Mouse (Mus musculus): ENCODE data around the gene Ccdc189.

- TF ChIP-seq CTCF (IDR thresholded peaks at IDR 0.05; ENCODE audit: low read depth, low read length): no peak
- TF ChIP-seq EP300 (IDR thresholded peaks at IDR 0.05; ENCODE audit: insufficient read depth, low read depth, low read length): no peak
These were observed 5.1 kb downstream of the Ccdc189 start for GRCm38 (mm10) chr7:127583260-127583659.

Data from ES-Bruce4 (cell line).